Mouse (Mus musculus) urinary bladder, postnatal 14 days (tissue): ENCODE measurements at regions not wholly inside any gene's neighbourhood (a gene's known extent, or its start where the extent isn't known, plus 50 kb on each side); places are given as distances from the start of the nearest gene placed in this dataset.

ENCODE experiments used
- DNase-seq: peaks from one replicate; pipeline ENCODE4 v3.0.0; 2021; ENCODE audit warnings: low spot score

- DNase-seq = no peak
Observed at GRCm38 (mm10) chr2:160256251-160256650, 77.7 kb downstream of the Gm826 start.

GRCm38 (mm10) chr2:160250228-160250627 is 83.7 kb downstream of the Gm826 start:
- DNase-seq = no peak

- no peak for DNase-seq
Observed at GRCm38 (mm10) chr2:160249104-160250093, 84.6 kb downstream of the Gm826 start.

GRCm38 (mm10) chr2:160247286-160247685 is 86.7 kb downstream of the Gm826 start:
- DNase-seq = no peak

- no peak for DNase-seq
Observed at GRCm38 (mm10) chr2:160246356-160246755, 87.6 kb downstream of the Gm826 start.

- no peak for DNase-seq
Observed at GRCm38 (mm10) chr2:160244866-160245265, 89.1 kb downstream of the Gm826 start.

GRCm38 (mm10) chr2:160240531-160241379 is 93.2 kb downstream of the Gm826 start:
- peak; percentile 28 for DNase-seq

GRCm38 (mm10) chr2:160237436-160238104 is 96.4 kb downstream of the Gm826 start:
- no peak for DNase-seq

GRCm38 (mm10) chr2:160236806-160237205 is 97.2 kb downstream of the Gm826 start:
- DNase-seq = no peak

- DNase-seq = no peak
Observed at GRCm38 (mm10) chr2:160230786-160231185, 103.2 kb downstream of the Gm826 start.

- DNase-seq = no peak
Observed at GRCm38 (mm10) chr2:160228331-160229035, 105.5 kb downstream of the Gm826 start.

- DNase-seq = peak; percentile 10
Observed at GRCm38 (mm10) chr2:160225450-160225849, 108.5 kb downstream of the Gm826 start.

- no peak for DNase-seq
Observed at GRCm38 (mm10) chr2:160223366-160223765, 110.6 kb downstream of the Gm826 start.

GRCm38 (mm10) chr2:160221772-160222171 is 112.2 kb downstream of the Gm826 start:
- no peak for DNase-seq

- DNase-seq = no peak
Observed at GRCm38 (mm10) chr2:160220562-160221021, 113.4 kb downstream of the Gm826 start.

- DNase-seq = no peak
Observed at GRCm38 (mm10) chr2:160214032-160214812, 119.7 kb downstream of the Gm826 start.

GRCm38 (mm10) chr2:160210507-160210906 is 123.5 kb downstream of the Gm826 start:
- no peak for DNase-seq

- DNase-seq = no peak
Observed at GRCm38 (mm10) chr2:160209589-160210264, 124.2 kb downstream of the Gm826 start.

GRCm38 (mm10) chr2:160208295-160208694 is 125.7 kb downstream of the Gm826 start:
- DNase-seq = no peak

- no peak for DNase-seq
Observed at GRCm38 (mm10) chr2:160207226-160207625, 126.7 kb downstream of the Gm826 start.
